Mouse (Mus musculus) liver, embryonic 16.5 days (tissue): ENCODE measurements around the gene Wdr6. TPM values are rescaled to one million over a fixed set of nuclear protein-coding genes. Genes with fewer than 3 reads are reported as not detected.
"Not testable (repeated sequence)": the region's sequence is repeated elsewhere in the genome, so short reads cannot be mapped to it uniquely, and the experiment has no call there.

ENCODE experiments used
- ATAC-seq: fragments of 200-750 bp; cut with Nextera tagmentation; 2 replicates; pipeline ENCODE4 v1.8.0; 2017; ENCODE audit warnings: low read depth, mild to moderate bottlenecking, moderate number of reproducible peaks, moderate library complexity
- H3K27ac ChIP-seq: fragments of 300-500 bp; sonication (generic); 2 replicates; pipeline ENCODE4 v1.5.1; 2014; ENCODE audit warnings: mild to moderate bottlenecking, low read length
- H3K27me3 ChIP-seq: fragments of 300-500 bp; sonication (generic); 2 replicates; pipeline ENCODE4 v1.6.1; 2014; ENCODE audit warnings: low read depth, low read length, mixed read lengths; ENCODE audit not compliant: control insufficient read depth, insufficient read depth
- H3K36me3 ChIP-seq: fragments of 300-500 bp; sonication (generic); 2 replicates; pipeline ENCODE4 v1.6.1; 2014; ENCODE audit warnings: mild to moderate bottlenecking; ENCODE audit not compliant: control insufficient read depth, insufficient read depth
- H3K4me1 ChIP-seq: fragments of 300-500 bp; sonication (generic); 2 replicates; pipeline ENCODE4 v1.6.1; 2014; ENCODE audit warnings: low read depth, low read length, mixed read lengths; ENCODE audit not compliant: control insufficient read depth
- H3K4me2 ChIP-seq: fragments of 300-500 bp; sonication (generic); 2 replicates; pipeline ENCODE4 v1.6.1; 2014; ENCODE audit warnings: low read depth, low read length, mixed read lengths
- H3K4me3 ChIP-seq: fragments of 300-500 bp; sonication (generic); 2 replicates; pipeline ENCODE4 v1.5.1; 2014; ENCODE audit warnings: low read depth, mild to moderate bottlenecking, low read length
- H3K9ac ChIP-seq: fragments of 300-500 bp; sonication (generic); 2 replicates; pipeline ENCODE4 v1.6.1; 2014; ENCODE audit warnings: low read depth, low read length
- H3K9me3 ChIP-seq: fragments of 300-500 bp; sonication (generic); replicated peaks from 2 replicates; pipeline ENCODE4 v1.6.1; 2016; ENCODE audit warnings: low read length; ENCODE audit not compliant: control insufficient read depth
- WGBS: fragments of 180-500 bp; shearing (Covaris S2); extraction: QIAGEN DNeasy Blood & Tissue Kit; methylation state at CpG from one replicate; pipeline ENCODE4 v1.1.7; 2014; ENCODE audit not compliant: insufficient replicate concordance; 5-methylcytosine and 5-hydroxymethylcytosine counted together
- polyA plus RNA-seq: library from polyadenylated mRNA; unstranded; fragments of >200 nt; fragmentation: Nextera tagmentation; extraction: Ambion mirVana; gene quantifications from 2 replicates; pipeline ENCODE4 v1.2.1, GENCODE M21; 2015

The Wdr6 gene
- 10.0 and 12.2 TPM in 2 replicates for polyA plus RNA-seq

GRCm38 (mm10) chr9:108578545-108579343, at the start of gene Wdr6:
Gene Wdr6, minus strand, starts transcription at chr9:108578739.
- 5% methylated on average over 51 of the region's 51 CpGs for WGBS
- H3K36me3 ChIP-seq: no peaks in the 10 kb centered on the region
- peak within 1 kb of the TSS; percentile 78 for H3K9ac ChIP-seq
- H3K4me1 ChIP-seq: peaks cover 17% of the 10 kb centered on the region
- no peaks in the 10 kb centered on the region for H3K27me3 ChIP-seq
- peak within 1 kb of the TSS; percentile 78 for H3K4me3 ChIP-seq
- peak within 1 kb of the TSS; percentile 67 for H3K27ac ChIP-seq
- no peaks in the 10 kb centered on the region for H3K9me3 ChIP-seq
- peak; percentile 95 for ATAC-seq
- peak within 1 kb of the TSS; percentile 96 for H3K4me2 ChIP-seq

GRCm38 (mm10) chr9:108628141-108628540, 49.6 kb upstream of the Wdr6 start:
- Histone ChIP-seq H3K9ac (no peak overlapping the region), H3K4me3 (no peak overlapping the region), H3K4me1 (peaks cover 6% of the 10 kb centered on the region; the same call in 1 of the 2 replicates), H3K9me3 (no peaks in the 10 kb centered on the region), H3K27ac (no peak overlapping the region), H3K36me3 (no peaks in the 10 kb centered on the region; the same call in 1 of the 2 replicates), H3K4me2 (no peak overlapping the region), H3K27me3 (no peaks in the 10 kb centered on the region)
- ATAC-seq: no peak
- 27% methylated on average over 4 of the region's 4 CpGs for WGBS

- Histone ChIP-seq H3K9ac (no peak overlapping the region), H3K4me3 (no peak overlapping the region), H3K27me3 (no peaks in the 10 kb centered on the region), H3K27ac (no peak overlapping the region), H3K36me3 (no peaks in the 10 kb centered on the region; the same call in 1 of the 2 replicates), H3K4me1 (no peaks in the 10 kb centered on the region; the same call in 1 of the 2 replicates), H3K9me3 (no peaks in the 10 kb centered on the region), H3K4me2 (no peak overlapping the region)
- no peak; the same call in 1 of the 2 replicates for ATAC-seq
- 52% methylated on average over 2 of the region's 2 CpGs for WGBS
These were observed 48.0 kb upstream of the Wdr6 start for GRCm38 (mm10) chr9:108626498-108626897.

- Histone ChIP-seq H3K27ac (no peak overlapping the region), H3K4me3 (no peak overlapping the region), H3K27me3 (no peaks in the 10 kb centered on the region), H3K9ac (no peak overlapping the region), H3K4me1 (no peaks in the 10 kb centered on the region), H3K9me3 (no peaks in the 10 kb centered on the region), H3K36me3 (peaks cover 46% of the 10 kb centered on the region), H3K4me2 (no peak overlapping the region)
- ATAC-seq: no peak
- 79% methylated on average over 1 of the region's 1 CpGs for WGBS
These were observed 38.8 kb upstream of the Wdr6 start for GRCm38 (mm10) chr9:108617301-108617700.

- no peak overlapping the region for H3K27ac ChIP-seq
- no peak overlapping the region for H3K4me2 ChIP-seq
- no peaks in the 10 kb centered on the region for H3K27me3 ChIP-seq
- no peaks in the 10 kb centered on the region for H3K9me3 ChIP-seq
- peaks cover 66% of the 10 kb centered on the region for H3K36me3 ChIP-seq
- H3K4me1 ChIP-seq: peaks cover 6% of the 10 kb centered on the region; the same call in 1 of the 2 replicates
- no peak overlapping the region for H3K4me3 ChIP-seq
- ATAC-seq: no peak
- H3K9ac ChIP-seq: no peak overlapping the region
- 89% methylated on average over 10 of the region's 10 CpGs for WGBS
These were observed 32.9 kb upstream of the Wdr6 start for GRCm38 (mm10) chr9:108611488-108611887.

GRCm38 (mm10) chr9:108608889-108609288, 30.4 kb upstream of the Wdr6 start:
- no peak for ATAC-seq
- H3K9me3 ChIP-seq: no peaks in the 10 kb centered on the region
- no peak overlapping the region for H3K9ac ChIP-seq
- H3K27me3 ChIP-seq: no peaks in the 10 kb centered on the region
- no peak overlapping the region for H3K4me2 ChIP-seq
- no peak overlapping the region for H3K4me3 ChIP-seq
- peaks cover 64% of the 10 kb centered on the region for H3K36me3 ChIP-seq
- no peak overlapping the region for H3K27ac ChIP-seq
- 67% methylated on average over 4 of the region's 4 CpGs for WGBS
- H3K4me1 ChIP-seq: peaks cover 6% of the 10 kb centered on the region; the same call in 1 of the 2 replicates

- H3K4me2 ChIP-seq, H3K4me3 ChIP-seq, H3K9ac ChIP-seq, H3K27ac ChIP-seq, H3K27me3 ChIP-seq, ATAC-seq, H3K4me1 ChIP-seq, H3K9me3 ChIP-seq: not testable (repeated sequence)
- H3K36me3 ChIP-seq: peaks cover 57% of the 10 kb centered on the region
- WGBS: 82% methylated on average over 5 of the region's 5 CpGs
These were observed 29.4 kb upstream of the Wdr6 start for GRCm38 (mm10) chr9:108607929-108608328.

- Histone ChIP-seq H3K36me3 (peaks cover 18% of the 10 kb centered on the region), H3K4me1 (peaks cover 8% of the 10 kb centered on the region), H3K4me2 (no peak overlapping the region), H3K4me3 (no peak overlapping the region), H3K27me3 (peaks cover 9% of the 10 kb centered on the region), H3K9me3 (no peaks in the 10 kb centered on the region), H3K9ac (no peak overlapping the region), H3K27ac (no peak overlapping the region)
- no peak for ATAC-seq
- WGBS: 59% methylated on average over 4 of the region's 4 CpGs
These were observed 23.4 kb upstream of the Wdr6 start for GRCm38 (mm10) chr9:108601986-108602385.

GRCm38 (mm10) chr9:108600011-108600410, 21.5 kb upstream of the Wdr6 start:
- Histone ChIP-seq H3K4me2 (no peak overlapping the region), H3K4me3 (no peak overlapping the region), H3K9me3 (no peaks in the 10 kb centered on the region), H3K27me3 (peaks cover 13% of the 10 kb centered on the region), H3K4me1 (peaks cover 15% of the 10 kb centered on the region), H3K36me3 (peaks cover 4% of the 10 kb centered on the region), H3K27ac (no peak overlapping the region), H3K9ac (no peak overlapping the region)
- ATAC-seq: 0 out of 2 replicates have a peak, but pooled peaks have one; percentile 27
- 62% methylated on average over 2 of the region's 2 CpGs for WGBS
